Mouse (Mus musculus) liver, embryonic 14.5 days (tissue): ENCODE results near the gene Dand5.

Experiments
- CTCF ChIP-seq: IDR thresholded peaks from 2 replicates; pipeline ENCODE4 v1.5.1; 2016; ENCODE audit warnings: antibody characterized with exemption, low read depth, control low read depth
- EP300 ChIP-seq: IDR thresholded peaks from 2 replicates; pipeline ENCODE4 v1.6.1; 2016; ENCODE audit warnings: antibody characterized with exemption, low read depth

GRCm38 (mm10) chr8:84839411-84839810, 16.8 kb upstream of the Dand5 start:
- no peak for TF ChIP-seq CTCF
- no peak for TF ChIP-seq EP300
